Mouse (Mus musculus): ENCODE measurements around the gene Syn3.
A peak's percentile ranks its signal among the peaks of the same experiment; 100 is the strongest.
"Not testable (repeated sequence)": the region's sequence is repeated elsewhere in the genome, so short reads cannot be mapped to it uniquely, and the experiment has no call there.

The Syn3 gene

GRCm38 (mm10) chr10:86468612-86469546 is 29.8 kb downstream of the Syn3 start:
- DNase-seq (ENCODE audit: low spot score in 2 of 2) = no peak

DNA sequence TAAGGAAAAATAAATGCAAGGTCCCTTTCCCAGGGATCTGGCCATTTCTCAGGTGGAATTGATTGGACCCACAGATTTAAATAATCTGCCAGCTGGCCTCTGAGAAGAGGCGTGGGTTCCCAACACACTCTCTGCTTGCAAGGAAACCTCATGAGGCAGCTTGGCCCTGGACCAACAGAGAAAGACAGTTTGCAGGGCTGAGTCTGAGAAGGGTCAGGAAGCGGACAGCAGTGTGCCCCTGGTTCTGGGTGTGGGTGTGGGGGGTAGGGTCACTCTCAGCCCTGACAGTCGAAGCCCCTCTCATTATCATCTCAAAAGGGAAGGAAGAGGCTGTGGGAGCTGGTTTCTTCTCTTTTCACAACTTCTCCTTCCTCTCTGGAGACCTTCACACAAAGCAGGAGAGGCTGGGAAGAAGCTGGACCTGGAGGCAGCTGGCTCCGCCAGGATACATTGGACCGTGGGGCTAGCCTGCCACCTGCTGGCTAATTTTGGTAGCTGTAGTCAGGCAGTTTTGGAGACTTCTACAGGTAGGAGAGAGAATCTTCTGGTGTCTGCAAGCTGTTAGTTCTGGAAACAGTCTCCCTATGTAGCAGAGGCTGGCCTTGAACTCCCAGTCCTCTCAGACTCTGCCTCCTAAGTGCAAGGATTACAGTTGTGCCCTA is 35.0 kb downstream of the Syn3 start:
- peak; percentile 37 to 74 for DNase-seq (ENCODE audit: low spot score in 2 of 2)

- DNase-seq (ENCODE audit: low spot score in 2 of 2) = no peak
These were observed 39.1 kb downstream of the Syn3 start for GRCm38 (mm10) chr10:86459643-86460042.

- no peak for DNase-seq (ENCODE audit: low spot score in 2 of 2)
These were observed 41.0 kb downstream of the Syn3 start for GRCm38 (mm10) chr10:86457665-86458209.

DNA sequence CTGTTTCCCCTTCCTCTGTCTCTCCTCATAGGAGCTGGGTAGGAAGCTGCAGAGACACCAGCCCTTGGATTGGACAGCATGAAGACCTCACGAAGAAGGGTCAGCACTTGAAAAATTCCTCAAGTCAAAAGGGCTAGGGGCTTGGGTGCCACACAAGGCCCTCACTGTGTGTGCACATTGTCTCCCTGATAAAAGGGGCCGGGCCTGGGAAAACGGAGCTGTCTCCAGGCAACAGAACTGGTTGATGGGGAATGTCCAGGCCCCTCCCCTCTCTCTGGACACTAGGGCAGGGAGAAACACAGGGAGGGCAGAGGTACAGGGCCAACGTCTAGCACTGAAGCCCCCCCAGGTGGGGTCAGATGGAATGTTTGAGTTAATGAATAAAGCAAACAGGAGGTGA is 41.5 kb downstream of the Syn3 start:
- DNase-seq (ENCODE audit: low spot score in 2 of 2) = no peak

DNA sequence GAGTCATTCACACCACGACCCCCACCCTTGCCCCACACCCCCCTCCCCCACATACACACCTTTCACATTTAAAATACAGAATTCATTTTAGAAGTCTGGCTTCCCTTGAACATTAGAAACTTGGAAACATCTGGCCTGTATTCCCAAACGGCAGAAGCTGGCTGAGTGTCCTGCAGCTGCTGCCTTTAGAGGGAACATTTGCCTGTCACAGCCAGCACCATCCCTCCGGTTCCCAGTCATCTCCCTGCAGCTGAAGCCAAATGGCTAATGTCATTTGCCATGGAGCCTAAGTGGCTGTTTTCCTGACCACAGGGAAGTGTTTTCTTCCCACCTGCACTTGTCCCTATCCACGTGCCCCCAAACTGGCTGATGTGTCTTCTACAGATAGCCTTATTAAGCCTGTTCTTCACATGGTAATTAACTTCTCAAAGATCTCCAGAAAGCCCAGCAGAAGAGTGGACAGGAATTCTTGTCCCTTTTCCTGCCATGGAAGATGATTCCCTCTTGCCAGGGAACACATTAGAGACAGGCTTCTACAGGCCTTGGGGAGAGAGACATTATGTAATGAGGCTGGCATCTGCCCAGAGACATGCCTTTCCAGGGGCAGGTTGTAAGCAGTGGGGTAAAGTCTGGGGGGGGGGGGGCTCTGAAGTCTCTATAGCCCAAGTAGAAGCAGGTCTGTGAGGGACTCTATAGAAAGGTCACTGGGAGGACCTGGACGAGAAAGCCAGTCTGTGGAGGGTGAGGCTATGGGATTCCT is 43.2 kb downstream of the Syn3 start:
- no peak for DNase-seq (ENCODE audit: low spot score in 2 of 2)

GRCm38 (mm10) chr10:86452326-86452995 is 46.2 kb downstream of the Syn3 start:
- DNase-seq (ENCODE audit: low spot score in 2 of 2) = no peak

DNA sequence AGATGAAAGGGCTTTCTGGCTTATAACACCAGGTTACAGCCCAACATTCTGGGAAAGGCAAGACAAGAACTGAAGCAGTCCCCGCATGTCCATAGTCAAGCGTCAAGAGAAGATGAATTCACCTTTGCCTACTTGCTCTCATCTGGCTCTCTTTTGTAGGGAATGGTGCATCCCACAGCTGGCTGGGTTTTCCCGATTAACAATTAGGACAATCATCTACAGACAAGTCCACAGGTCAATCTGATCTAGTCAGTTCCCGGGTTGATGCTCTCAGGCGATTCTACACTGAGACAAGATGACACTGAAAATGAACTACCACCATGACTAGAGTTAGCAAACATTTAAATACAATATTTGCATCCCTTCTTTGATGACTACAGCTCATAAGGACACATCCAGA is 47.4 kb downstream of the Syn3 start:
- no peak for DNase-seq (ENCODE audit: low spot score in 2 of 2)

DNA sequence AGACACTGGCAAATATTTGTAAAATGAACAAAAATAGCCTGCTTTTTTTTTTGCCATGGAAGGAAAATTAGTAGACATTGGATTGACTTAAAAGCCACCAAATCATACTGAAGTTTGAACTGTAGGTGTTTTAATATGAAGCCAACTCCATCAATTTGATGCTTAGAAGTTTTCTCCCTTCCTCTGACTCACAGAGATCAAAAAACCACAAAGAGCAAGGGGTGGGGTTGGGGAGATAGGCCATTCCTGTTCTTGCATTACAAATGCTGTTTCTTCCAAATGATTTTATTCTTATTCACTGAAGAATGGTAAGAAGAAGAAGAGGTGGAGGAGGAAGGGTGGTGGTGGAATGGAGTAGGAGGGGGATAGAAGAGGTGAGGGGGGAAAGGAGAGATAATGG is 52.0 kb downstream of the Syn3 start:
- DNase-seq (ENCODE audit: low spot score in 2 of 2) = no peak

GRCm38 (mm10) chr10:86445207-86445606 is 53.5 kb downstream of the Syn3 start:
- no peak for DNase-seq (ENCODE audit: low spot score in 2 of 2)

- DNase-seq (ENCODE audit: low spot score in 2 of 2) = no peak
These were observed 54.0 kb downstream of the Syn3 start for GRCm38 (mm10) chr10:86444665-86445064.

GRCm38 (mm10) chr10:86441765-86442164 is 56.9 kb downstream of the Syn3 start:
- no peak for DNase-seq (ENCODE audit: low spot score in 2 of 2)

DNA sequence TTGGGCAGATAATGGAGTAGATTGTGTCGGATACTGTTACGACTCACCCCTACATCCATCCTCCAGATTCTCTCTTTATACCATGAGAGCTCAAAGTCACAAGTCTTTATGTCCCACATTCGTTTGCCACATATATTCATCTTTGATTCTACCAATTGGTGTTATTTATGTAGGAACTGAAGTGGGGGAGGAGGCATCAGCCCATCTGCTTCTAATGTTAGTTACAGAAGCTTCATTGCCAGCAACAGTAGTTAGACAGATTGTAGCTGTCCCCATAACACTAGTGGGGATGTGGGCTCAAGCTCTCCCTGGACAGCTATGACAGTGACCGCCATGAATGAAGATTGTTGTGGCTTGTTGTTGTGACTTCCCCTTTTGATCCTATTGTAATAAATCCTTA is 59.1 kb downstream of the Syn3 start:
- no peak for DNase-seq (ENCODE audit: low spot score in 2 of 2)

GRCm38 (mm10) chr10:86437294-86437693 is 61.4 kb downstream of the Syn3 start:
- no peak for DNase-seq (ENCODE audit: low spot score in 2 of 2)

- not testable (repeated sequence) for DNase-seq (ENCODE audit: low spot score in 2 of 2)
These were observed 63.7 kb downstream of the Syn3 start for GRCm38 (mm10) chr10:86435006-86435405.

GRCm38 (mm10) chr10:86429651-86430050 is 69.0 kb downstream of the Syn3 start:
- no peak for DNase-seq (ENCODE audit: low spot score in 2 of 2)

GRCm38 (mm10) chr10:86427956-86428355 is 70.7 kb downstream of the Syn3 start:
- no peak for DNase-seq (ENCODE audit: low spot score in 2 of 2)

DNA sequence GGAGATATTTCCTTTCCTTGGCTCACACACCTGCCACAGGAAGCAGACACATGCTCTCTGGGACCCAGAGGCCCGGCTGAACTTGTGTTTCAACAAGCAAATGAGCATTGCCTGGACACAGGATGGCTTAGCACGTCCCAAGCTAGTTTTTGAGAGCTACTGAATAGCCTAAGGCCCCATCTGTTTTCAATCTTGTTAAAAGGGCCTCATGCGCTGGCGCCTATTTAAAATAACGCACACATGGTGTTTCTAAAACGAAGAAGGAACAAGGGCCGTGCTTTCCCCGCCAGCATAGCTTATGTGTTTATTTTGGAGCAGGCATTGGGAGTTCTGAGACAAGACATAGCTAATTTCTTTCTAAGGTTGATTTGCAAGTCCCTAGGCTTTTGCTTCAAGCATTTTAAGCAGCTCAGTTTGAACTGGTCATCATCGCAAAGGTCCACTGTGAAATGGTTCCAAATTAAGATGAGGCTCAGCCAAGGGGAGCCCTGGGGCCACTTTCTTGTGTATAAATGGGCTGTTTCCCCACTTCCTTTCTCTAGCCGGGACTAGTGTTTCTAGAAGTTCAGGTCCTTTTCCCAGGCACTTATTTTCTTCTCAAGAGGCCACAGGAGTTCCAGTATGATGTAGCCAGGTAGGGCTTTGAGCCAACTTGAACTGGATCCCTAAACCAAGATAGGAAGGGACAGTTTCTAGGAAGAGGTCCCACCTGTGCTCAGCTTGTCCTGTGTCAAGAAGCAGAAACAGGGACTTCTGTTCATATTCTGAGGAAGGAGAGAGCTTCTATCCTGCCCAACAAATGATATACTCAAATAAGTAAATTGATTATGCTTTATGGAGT is 72.8 kb downstream of the Syn3 start:
- DNase-seq (ENCODE audit: low spot score in 2 of 2) = no peak

DNA sequence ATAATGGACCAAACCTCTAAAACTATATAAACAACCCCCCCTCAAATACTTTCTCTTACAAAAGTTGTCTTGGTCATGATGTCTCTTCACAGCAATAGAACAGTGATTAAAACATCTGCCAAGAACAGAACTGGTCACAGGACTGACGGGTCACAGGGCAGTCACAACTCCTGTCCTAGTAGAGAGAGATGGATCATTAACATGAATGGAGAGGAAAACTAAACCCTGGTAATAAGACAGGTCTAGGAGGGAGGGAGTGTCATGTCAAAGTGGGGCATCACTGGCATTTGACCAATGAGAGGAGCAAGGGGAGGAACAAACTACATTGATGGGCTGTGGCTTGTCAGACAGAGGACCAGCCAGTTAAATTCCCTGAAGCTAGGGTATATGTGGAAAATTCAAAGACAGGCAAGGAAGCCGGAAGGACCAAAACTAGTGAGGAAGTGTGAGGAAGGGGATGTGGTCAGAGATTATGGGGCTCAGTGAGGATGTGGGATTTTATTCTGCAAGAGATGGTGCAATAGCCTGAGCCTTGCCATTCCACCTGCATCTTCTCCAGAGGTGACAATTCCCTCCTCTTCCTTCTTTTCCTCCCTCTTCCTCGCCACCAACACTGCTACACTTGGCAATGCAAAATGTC is 76.8 kb downstream of the Syn3 start:
- DNase-seq (ENCODE audit: low spot score in 2 of 2) = no peak

DNA sequence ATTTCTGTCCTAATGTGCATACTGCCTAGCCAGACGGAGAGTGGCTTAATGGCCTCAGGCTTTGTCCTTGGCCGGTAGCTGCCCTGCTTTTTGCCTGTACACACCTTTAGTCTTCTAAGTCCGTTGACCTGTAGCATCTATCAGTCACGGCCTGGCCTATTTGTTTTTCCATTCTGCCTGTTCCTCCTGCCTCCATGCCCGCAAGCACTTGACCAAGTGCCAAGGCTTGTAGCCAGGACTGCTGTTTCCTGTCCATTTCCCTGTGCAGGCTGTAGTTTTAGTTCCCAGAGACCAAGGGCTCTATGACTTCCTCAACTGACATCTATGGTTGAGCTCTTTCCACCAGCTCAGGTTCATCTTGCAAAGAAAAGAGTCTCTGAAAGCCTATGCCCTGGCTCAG is 79.8 kb downstream of the Syn3 start:
- no peak for DNase-seq (ENCODE audit: low spot score in 2 of 2)
